Mouse (Mus musculus) CD4-positive, CD25-positive, alpha-beta regulatory T cell, adult 4 months (primary cell): ENCODE measurements around the gene Irak3. TPM values are rescaled to one million over a fixed set of nuclear protein-coding genes. Genes with fewer than 3 reads are reported as not detected.
"Not testable (repeated sequence)": the region's sequence is repeated elsewhere in the genome, so short reads cannot be mapped to it uniquely, and the experiment has no call there.

Experiments used
- ATAC-seq: one replicate; pipeline ENCODE4 v1.8.0; 2017
- polyA plus RNA-seq, 2 experiments: library from polyadenylated mRNA; unstranded; fragments of 100-300 nt; shearing (Covaris generic); gene quantifications; one replicate each; pipeline ENCODE4 v1.2.1; 2017

Irak3 gene
- polyA plus RNA-seq, 2 experiments from 2014 or later: 3.9 to 4.5 TPM

- no peak for ATAC-seq
These were observed 41.4 kb downstream of the Irak3 start for GRCm38 (mm10) chr10:120160533-120160932.

- ATAC-seq: no peak
These were observed 48.0 kb downstream of the Irak3 start for GRCm38 (mm10) chr10:120153911-120154310.

GRCm38 (mm10) chr10:120151672-120152071 lies 50.3 kb downstream of the Irak3 start:
- no peak for ATAC-seq

GRCm38 (mm10) chr10:120140916-120141516 lies 60.9 kb downstream of the Irak3 start:
- peak; percentile 56 for ATAC-seq

GRCm38 (mm10) chr10:120140193-120140592 lies 61.7 kb downstream of the Irak3 start:
- ATAC-seq: no peak

GRCm38 (mm10) chr10:120136020-120136562 lies 65.8 kb downstream of the Irak3 start:
- no peak for ATAC-seq

- no peak for ATAC-seq
These were observed 68.2 kb downstream of the Irak3 start for GRCm38 (mm10) chr10:120133697-120134096.

GRCm38 (mm10) chr10:120130621-120131020 lies 71.3 kb downstream of the Irak3 start:
- no peak for ATAC-seq

GRCm38 (mm10) chr10:120128601-120129277 lies 73.2 kb downstream of the Irak3 start:
- ATAC-seq: no peak

GRCm38 (mm10) chr10:120125465-120125857 lies 76.5 kb downstream of the Irak3 start:
- ATAC-seq: peak; percentile 45

GRCm38 (mm10) chr10:120124801-120125464 lies 77.0 kb downstream of the Irak3 start:
- ATAC-seq: peak; percentile 86

- ATAC-seq: no peak
These were observed 78.2 kb downstream of the Irak3 start for GRCm38 (mm10) chr10:120123721-120124120.

- ATAC-seq: no peak
These were observed 86.7 kb downstream of the Irak3 start for GRCm38 (mm10) chr10:120115249-120115648.

GRCm38 (mm10) chr10:120114493-120114892 lies 87.4 kb downstream of the Irak3 start:
- ATAC-seq: no peak

GRCm38 (mm10) chr10:120113980-120114379 lies 88.0 kb downstream of the Irak3 start:
- ATAC-seq: no peak

- ATAC-seq: not testable (repeated sequence)
These were observed 88.4 kb downstream of the Irak3 start for GRCm38 (mm10) chr10:120113482-120113881.

- ATAC-seq: peak; percentile 96
These were observed 89.2 kb downstream of the Irak3 start, which contains the start of gene Helb for GRCm38 (mm10) chr10:120112507-120113396. TSS of gene Helb (minus strand) at chr10:120112987.

- no peak for ATAC-seq
These were observed 90.1 kb downstream of the Irak3 start for GRCm38 (mm10) chr10:120111691-120112319.

GRCm38 (mm10) chr10:120100806-120101205 lies 101.1 kb downstream of the Irak3 start:
- ATAC-seq: no peak

GRCm38 (mm10) chr10:120097564-120097963 lies 104.4 kb downstream of the Irak3 start:
- ATAC-seq: no peak

- no peak for ATAC-seq
These were observed 106.2 kb downstream of the Irak3 start for GRCm38 (mm10) chr10:120095716-120096115.

- no peak for ATAC-seq
These were observed 106.8 kb downstream of the Irak3 start for GRCm38 (mm10) chr10:120095136-120095535.
